Mouse (Mus musculus): ENCODE measurements around the gene St14. TPM values are rescaled to one million over a fixed set of nuclear protein-coding genes. Genes with fewer than 3 reads are reported as not detected.

St14 gene
- polyA plus RNA-seq, 1 experiment from 2014 or later = 9.2 TPM

- peaks cover 76% of the 10 kb centered on the region for H3K36me3 ChIP-seq
- WGBS = 84% methylated on average over 2 of the region's 2 CpGs
Measured at GRCm38 (mm10) chr9:31151050-31151449, 19.4 kb upstream of the St14 start.

GRCm38 (mm10) chr9:31148135-31148534 is 16.5 kb upstream of the St14 start:
- Histone ChIP-seq H3K27ac (no peak overlapping the region), H3K4me3 (no peak overlapping the region), H3K27me3 (no peaks in the 10 kb centered on the region), H3K9me3 (no peaks in the 10 kb centered on the region), H3K9ac (no peak overlapping the region), H3K4me1 (no peaks in the 10 kb centered on the region), H3K36me3 (peaks cover 54% of the 10 kb centered on the region), H3K4me2 (replicated peaks) (no peak overlapping the region)
- WGBS = 71% methylated on average over 7 of the region's 7 CpGs
- ATAC-seq (ENCODE audit: low FRiP score, low read depth) = no peak

More at GRCm38 (mm10) chr9:31151050-31151449, 19.4 kb upstream of the St14 start:
- H3K9me3 ChIP-seq = no peaks in the 10 kb centered on the region
- no peak overlapping the region for H3K4me2 ChIP-seq (replicated peaks)
- no peak overlapping the region for H3K4me3 ChIP-seq
- no peak overlapping the region for H3K9ac ChIP-seq
- H3K27ac ChIP-seq = no peak overlapping the region
- no peaks in the 10 kb centered on the region for H3K27me3 ChIP-seq
- H3K4me1 ChIP-seq = no peaks in the 10 kb centered on the region
- ATAC-seq (ENCODE audit: low FRiP score, low read depth) = no peak

GRCm38 (mm10) chr9:31145272-31145925 is 13.7 kb upstream of the St14 start:
- Histone ChIP-seq H3K9ac (no peak overlapping the region), H3K9me3 (no peaks in the 10 kb centered on the region), H3K27ac (no peak overlapping the region), H3K27me3 (no peaks in the 10 kb centered on the region), H3K36me3 (peaks cover 36% of the 10 kb centered on the region), H3K4me1 (no peaks in the 10 kb centered on the region), H3K4me3 (no peak overlapping the region), H3K4me2 (replicated peaks) (no peak overlapping the region)
- 80% methylated on average over 7 of the region's 7 CpGs for WGBS
- ATAC-seq (ENCODE audit: low FRiP score, low read depth) = no peak

- H3K4me1 ChIP-seq = no peaks in the 10 kb centered on the region
- H3K9me3 ChIP-seq = no peaks in the 10 kb centered on the region
- no peak overlapping the region for H3K27ac ChIP-seq
- peaks cover 12% of the 10 kb centered on the region for H3K36me3 ChIP-seq
- H3K4me2 ChIP-seq (replicated peaks) = no peak overlapping the region
- ATAC-seq (ENCODE audit: low FRiP score, low read depth) = no peak
- H3K4me3 ChIP-seq = no peak overlapping the region
- H3K27me3 ChIP-seq = no peaks in the 10 kb centered on the region
- no peak overlapping the region for H3K9ac ChIP-seq
- WGBS = 82% methylated on average over 1 of the region's 1 CpGs
Measured at GRCm38 (mm10) chr9:31142924-31143323, 11.3 kb upstream of the St14 start.

GRCm38 (mm10) chr9:31133131-31133530 is 1.5 kb upstream of the St14 start:
- Histone ChIP-seq H3K9ac (no peak overlapping the region), H3K36me3 (no peaks in the 10 kb centered on the region), H3K9me3 (no peaks in the 10 kb centered on the region), H3K4me1 (peaks cover 21% of the 10 kb centered on the region), H3K27me3 (peaks cover 73% of the 10 kb centered on the region), H3K27ac (no peak overlapping the region), H3K4me3 (no peak overlapping the region), H3K4me2 (replicated peaks) (no peak overlapping the region)
- no peak for ATAC-seq (ENCODE audit: low FRiP score, low read depth)
- WGBS = 79% methylated on average over 5 of the region's 5 CpGs

- Histone ChIP-seq H3K4me1 (peaks cover 21% of the 10 kb centered on the region), H3K9ac (peak overlapping the region; percentile 69), H3K27ac (no peak overlapping the region), H3K9me3 (no peaks in the 10 kb centered on the region), H3K4me3 (peak overlapping the region; percentile 53), H3K4me2 (replicated peaks) (peak overlapping the region; percentile 96), H3K36me3 (no peaks in the 10 kb centered on the region), H3K27me3 (peaks cover 82% of the 10 kb centered on the region)
- no peak for ATAC-seq (ENCODE audit: low FRiP score, low read depth)
- WGBS = 6% methylated on average over 26 of the region's 26 CpGs
Measured at GRCm38 (mm10) chr9:31130357-31131204, 1.1 kb downstream of the St14 start.

- 49% methylated on average over 8 of the region's 8 CpGs for WGBS
- Histone ChIP-seq H3K36me3 (no peaks in the 10 kb centered on the region), H3K27ac (no peak overlapping the region), H3K9me3 (no peaks in the 10 kb centered on the region), H3K4me1 (peaks cover 21% of the 10 kb centered on the region), H3K9ac (no peak overlapping the region; the same call in 1 of the 2 replicates), H3K4me3 (peak overlapping the region; percentile 53), H3K4me2 (replicated peaks) (no peak overlapping the region), H3K27me3 (peaks cover 76% of the 10 kb centered on the region)
- ATAC-seq (ENCODE audit: low FRiP score, low read depth) = no peak
Measured at GRCm38 (mm10) chr9:31129956-31130355, 1.7 kb downstream of the St14 start.

- no peak overlapping the region for H3K4me3 ChIP-seq
- no peaks in the 10 kb centered on the region for H3K9me3 ChIP-seq
- ATAC-seq (ENCODE audit: low FRiP score, low read depth) = no peak
- no peak overlapping the region for H3K9ac ChIP-seq
- no peaks in the 10 kb centered on the region for H3K36me3 ChIP-seq
- H3K27me3 ChIP-seq = peaks cover 57% of the 10 kb centered on the region
- H3K4me2 ChIP-seq (replicated peaks) = no peak overlapping the region
- no peak overlapping the region for H3K27ac ChIP-seq
- WGBS = 74% methylated on average over 12 of the region's 12 CpGs
- peaks cover 21% of the 10 kb centered on the region for H3K4me1 ChIP-seq
Measured at GRCm38 (mm10) chr9:31127876-31128465, 3.7 kb downstream of the St14 start.

GRCm38 (mm10) chr9:31126079-31126478 is 5.6 kb downstream of the St14 start:
- Histone ChIP-seq H3K9ac (no peak overlapping the region), H3K9me3 (no peaks in the 10 kb centered on the region), H3K4me3 (no peak overlapping the region), H3K4me1 (peaks cover 17% of the 10 kb centered on the region), H3K4me2 (replicated peaks) (no peak overlapping the region), H3K27ac (no peak overlapping the region), H3K36me3 (no peaks in the 10 kb centered on the region), H3K27me3 (peaks cover 38% of the 10 kb centered on the region)
- ATAC-seq (ENCODE audit: low FRiP score, low read depth) = no peak
- 79% methylated on average over 7 of the region's 7 CpGs for WGBS

GRCm38 (mm10) chr9:31122464-31123030 is 9.1 kb downstream of the St14 start:
- no peak for ATAC-seq (ENCODE audit: low FRiP score, low read depth)
- 49% methylated on average over 13 of the region's 13 CpGs for WGBS
- Histone ChIP-seq H3K27me3 (0 out of 2 replicates have a peak, but pooled peaks cover 3% of the 10 kb centered on the region), H3K4me2 (replicated peaks) (no peak overlapping the region), H3K9ac (no peak overlapping the region), H3K4me3 (no peak overlapping the region), H3K4me1 (peaks cover 34% of the 10 kb centered on the region), H3K36me3 (no peaks in the 10 kb centered on the region), H3K9me3 (no peaks in the 10 kb centered on the region), H3K27ac (no peak overlapping the region)

- no peak overlapping the region; the same call in 1 of the 2 replicates for H3K27ac ChIP-seq
Measured at GRCm38 (mm10) chr9:31120533-31120915, 11.1 kb downstream of the St14 start.

More at GRCm38 (mm10) chr9:31120533-31120915, 11.1 kb downstream of the St14 start:
- Histone ChIP-seq H3K4me2 (replicated peaks) (no peak overlapping the region), H3K27me3 (no peaks in the 10 kb centered on the region), H3K4me1 (peaks cover 34% of the 10 kb centered on the region), H3K4me3 (no peak overlapping the region), H3K9me3 (no peaks in the 10 kb centered on the region), H3K36me3 (no peaks in the 10 kb centered on the region), H3K9ac (no peak overlapping the region)
- WGBS = 35% methylated on average over 4 of the region's 4 CpGs
- no peak for ATAC-seq (ENCODE audit: low FRiP score, low read depth)

Data from limb, embryonic 13.5 days (tissue).